Mouse (Mus musculus) CH12.LX (cell line): ENCODE results near the gene Btbd17.

ENCODE experiments used
- CHD2 ChIP-seq: IDR thresholded peaks from 2 replicates; pipeline ENCODE4 v1.6.1; 2011; ENCODE audit warnings: low read length, improper control_type of control experiment
- ZC3H11A ChIP-seq: IDR thresholded peaks from 2 replicates; pipeline ENCODE4 v1.6.1; 2012; ENCODE audit warnings: low read depth, mild to moderate bottlenecking, inconsistent platforms, low read length, improper control_type of control experiment
- ZMIZ1 ChIP-seq: IDR thresholded peaks from 2 replicates; pipeline ENCODE4 v1.6.1; 2012; ENCODE audit warnings: low read depth, mild to moderate bottlenecking, inconsistent platforms, low read length, improper control_type of control experiment

- TF ChIP-seq ZMIZ1 (no peak), ZC3H11A (no peak), CHD2 (no peak)
These were observed 5.6 kb downstream of the Btbd17 start for GRCm38 (mm10) chr11:114790171-114790570.
